Mouse (Mus musculus) bone marrow, adult 2 months (tissue): ENCODE measurements around the gene Vamp9.

Experiments used
- CTCF ChIP-seq: fragments of 200-500 bp; IDR thresholded peaks from 2 replicates; pipeline ENCODE4 v1.5.1; 2011; ENCODE audit warnings: low read length, control low read depth; ENCODE audit not compliant: control insufficient read depth, insufficient read depth
- POLR2A ChIP-seq: fragments of 200-500 bp; IDR thresholded peaks from 2 replicates; pipeline ENCODE4 v1.6.1; 2011; ENCODE audit warnings: low read depth, mild to moderate bottlenecking, control low read depth, low read length, borderline replicate concordance; ENCODE audit not compliant: control insufficient read depth

- no peak for TF ChIP-seq CTCF
- no peak for TF ChIP-seq POLR2A
These were observed 53.9 kb downstream of the Vamp9 start for GRCm38 (mm10) chr5:99959960-99960359.
